Mouse (Mus musculus) midbrain, embryonic 16.5 days (tissue): ENCODE measurements around the gene Gm3250. TPM values are rescaled to one million over a fixed set of nuclear protein-coding genes. Genes with fewer than 3 reads are reported as not detected.

Experiments used
- polyA plus RNA-seq: library from polyadenylated mRNA; unstranded; fragments of >200 nt; fragmentation: Nextera tagmentation; extraction: Ambion mirVana; gene quantifications from 2 replicates; pipeline ENCODE4 v1.2.1, GENCODE M21; 2015

Gene Gm3250
- polyA plus RNA-seq, 1 experiment from 2014 or later: not detected

Other genes with a start within 250 kb of the Gm3250 start
- 63.6 and 70.8 TPM in 2 replicates for gene Pttg1ip, start 200.8 kb downstream of the Gm3250 start, polyA plus RNA-seq
- 315 and 350 TPM in 2 replicates for gene Sumo3, start 176.4 kb downstream of the Gm3250 start, polyA plus RNA-seq
- 1.5 and 2.9 TPM in 2 replicates for gene Gm49325, start 176.3 kb downstream of the Gm3250 start, polyA plus RNA-seq
- gene Ube2g2, start 160.3 kb downstream of the Gm3250 start, polyA plus RNA-seq: 80.9 and 81.8 TPM in 2 replicates
- gene Tspear, start 96.0 kb downstream of the Gm3250 start, polyA plus RNA-seq: 1.3 and 1.6 TPM in 2 replicates
- gene Gm19402, start 91.8 kb downstream of the Gm3250 start, polyA plus RNA-seq: not detected in 2 replicates
- gene Gm9508, start 85.3 kb downstream of the Gm3250 start, polyA plus RNA-seq: not detected in 2 replicates
- gene Gm10272, start 75.9 kb downstream of the Gm3250 start, polyA plus RNA-seq: not detected in 2 replicates
- not detected in 2 replicates for gene Gm10024, start 71.1 kb downstream of the Gm3250 start, polyA plus RNA-seq
- gene Gm10142, start 66.7 kb downstream of the Gm3250 start, polyA plus RNA-seq: not detected in 2 replicates
- not detected in 2 replicates for gene Krtap12-1, start 61.9 kb downstream of the Gm3250 start, polyA plus RNA-seq
- gene Gm10100, start 56.1 kb downstream of the Gm3250 start, polyA plus RNA-seq: not detected in 2 replicates
- not detected in 2 replicates for gene Gm18596, start 39.9 kb downstream of the Gm3250 start, polyA plus RNA-seq
- gene Gm9736, start 31.2 kb downstream of the Gm3250 start, polyA plus RNA-seq: not detected in 2 replicates
- not detected in 2 replicates for gene Gm3233, start 22.9 kb downstream of the Gm3250 start, polyA plus RNA-seq
- gene Gm3238, start 11.2 kb downstream of the Gm3250 start, polyA plus RNA-seq: not detected in 2 replicates
- not detected in 2 replicates for gene Gm7138, start 5.6 kb downstream of the Gm3250 start, polyA plus RNA-seq
- gene Gm7137, start 5.7 kb upstream of the Gm3250 start, polyA plus RNA-seq: not detected in 2 replicates
- gene Gm9639, start 12.5 kb upstream of the Gm3250 start, polyA plus RNA-seq: not detected in 2 replicates
- not detected in 2 replicates for gene Gm19668, start 16.6 kb upstream of the Gm3250 start, polyA plus RNA-seq
- not detected in 2 replicates for gene Gm9507, start 29.3 kb upstream of the Gm3250 start, polyA plus RNA-seq
- gene Gm2696, start 32.1 kb upstream of the Gm3250 start, polyA plus RNA-seq: not detected in 2 replicates
- gene Krtap10-4, start 44.6 kb upstream of the Gm3250 start, polyA plus RNA-seq: not detected in 2 replicates
- not detected in 2 replicates for gene Krtap10-10, start 53.4 kb upstream of the Gm3250 start, polyA plus RNA-seq
- gene Gm36176, start 64.3 kb upstream of the Gm3250 start, polyA plus RNA-seq: not detected in 2 replicates
- gene Gm10318, start 70.3 kb upstream of the Gm3250 start, polyA plus RNA-seq: not detected in 2 replicates
- gene Gm3285, start 79.4 kb upstream of the Gm3250 start, polyA plus RNA-seq: not detected in 2 replicates
- 25.4 and 28.7 TPM in 2 replicates for gene Lrrc3, start 120.0 kb upstream of the Gm3250 start, polyA plus RNA-seq
- 6.3 and 6.4 TPM in 2 replicates for gene Trpm2, start 188.0 kb upstream of the Gm3250 start, polyA plus RNA-seq
- gene 1810043G02Rik, start 196.0 kb upstream of the Gm3250 start, polyA plus RNA-seq: 47.9 and 48.1 TPM in 2 replicates
- 129 and 133 TPM in 2 replicates for gene Pfkl, start 227.5 kb upstream of the Gm3250 start, polyA plus RNA-seq